In genomic region chr16:50220734-50221501, GRCm38 (mm10) we compare ENCODE assay signal across 7 mouse cellular contexts.
DNase-seq lines count a peak whose midpoint lies in the region; TF ChIP-seq lines count a peak whose summit lies in the region.

No protein-coding gene starts in this region.

- TF ChIP-seq POLR2A in kidney, adult 2 months (IDR thresholded peaks at IDR 0.05; ENCODE audit: low read depth, low read length): no peak
- no peak for TF ChIP-seq POLR2A in brain, embryonic 14.5 days (IDR thresholded peaks at IDR 0.05; ENCODE audit: borderline replicate concordance, extremely low read depth, insufficient read depth, insufficient read length, poor library complexity, severe bottlenecking)

- no peaks in the 10 kb centered on the region for H3K4me1 ChIP-seq in kidney, adult 2 months (ENCODE audit: control insufficient read depth, insufficient read depth, low read length)

- DNase-seq in kidney, adult 2 months: peak; percentile 12
- no peak for DNase-seq in kidney, adult 11 months
- DNase-seq in brain, embryonic 14.5 days (ENCODE audit: low read depth): peak; percentile 68
- peak; percentile 19 to 40 for DNase-seq in gastrocnemius, postnatal 36 days
- peak; percentile 75 for DNase-seq in lung, postnatal 10 days
- no peak for DNase-seq in spleen, postnatal 4 days (ENCODE audit: low spot score in 2 of 2)
- no peak for DNase-seq in embryo, embryonic 11 days

- H3K36me3 ChIP-seq in kidney, adult 2 months (ENCODE audit: control insufficient read depth, insufficient read depth, low read length): peaks cover 6% of the 10 kb centered on the region

- no peaks in the 10 kb centered on the region for H3K27me3 ChIP-seq in kidney, adult 2 months (replicated peaks; ENCODE audit: control insufficient read depth, insufficient read depth, low read length)

- WGBS in kidney, adult 2 months: 79% methylated on average over 8 of the region's 8 CpGs

- no peak overlapping the region for H3K27ac ChIP-seq in kidney, adult 2 months (ENCODE audit: insufficient read depth, low read depth, low read length)

- TF ChIP-seq CTCF in kidney, adult 2 months (conservative IDR thresholded peaks at IDR 0.05; ENCODE audit: insufficient read depth, insufficient read length, low read depth, low read length): no peak
- no peak for TF ChIP-seq CTCF in brain, embryonic 14.5 days (IDR thresholded peaks at IDR 0.05; ENCODE audit: borderline replicate concordance, extremely low read depth, insufficient read depth, insufficient read length)

- no peak overlapping the region for H3K4me3 ChIP-seq in kidney, adult 2 months (ENCODE audit: insufficient read depth, low read depth, low read length)

- intact Hi-C loops in gastrocnemius, postnatal 36 days (cut with DNase I): no loop called here

Comparison
In these comparisons a context has a peak if more than half of its experiments do, and no peak if none do; other contexts are left out.
1. DNase-seq: peak in kidney, adult 2 months (single experiment), brain, embryonic 14.5 days (single experiment), gastrocnemius, postnatal 36 days (2 of 2) and lung, postnatal 10 days (single experiment); none in kidney, adult 11 months (single experiment), spleen, postnatal 4 days (0 of 2) and embryo, embryonic 11 days (single experiment).